Comparison of ENCODE assay signal across 19 mouse cellular contexts in the genomic region with DNA sequence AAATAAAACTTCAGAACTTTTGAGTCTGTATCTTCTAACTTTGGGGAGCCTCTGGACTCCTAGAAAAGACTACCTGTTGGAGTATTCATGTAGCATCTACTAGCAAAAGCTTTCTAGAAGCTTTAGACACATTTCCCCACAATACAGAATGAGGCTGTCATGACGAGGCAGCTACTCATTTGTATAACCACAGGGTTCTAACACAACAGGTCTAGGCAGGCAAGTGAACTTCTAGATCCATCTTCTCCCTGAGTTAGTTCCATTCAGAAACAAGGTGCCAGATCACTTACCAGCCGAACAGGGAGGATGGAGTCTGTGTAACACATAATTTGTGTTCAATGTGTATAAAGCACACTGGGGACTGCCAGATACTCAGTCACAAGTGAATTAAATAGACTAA. TPM values are rescaled to one million over a fixed set of nuclear protein-coding genes. Genes with fewer than 3 reads are reported as not detected.
DNase-seq lines count a peak whose midpoint lies in the region; TF ChIP-seq lines count a peak whose summit lies in the region.
"Had no signal": no experiment of that assay in that cellular context is flagged by ENCODE, and none has a peak within 500 bp of the region (broad histone marks: within the 10 kb centered on the region; RNA-seq: fewer than 3 reads in every experiment).

No protein-coding gene starts in this region.

- dilution Hi-C loops in CH12.LX (cut with MboI; ENCODE audit: extremely low pct_ligation_motif_present, extremely low pct_unique_long_range_greater_than_20kb, low sequenced_read_pairs), result no loop called here

- peaks cover 0 to 14% of the 10 kb centered on the region in 2 experiments for H3K36me3 ChIP-seq in CH12.LX (replicated peaks in 1 of 2; ENCODE audit: control insufficient read depth in 1 of 2, insufficient read depth in 1 of 2, low read length in 1 of 2)
- H3K36me3 ChIP-seq: G1E had no signal

- no peak for TF ChIP-seq CTCF in CH12.LX (conservative IDR thresholded peaks at IDR 0.05 in 1 of 2, IDR thresholded peaks at IDR 0.05 in 1 of 2; ENCODE audit: low read depth in 2 of 2, low read length in 2 of 2)

- DNase-seq in heart, adult 11 months, result peak; percentile 12
- no peak for DNase-seq in heart, postnatal 36 days
- DNase-seq in testis, postnatal 10 days (ENCODE audit: low spot score), result peak; percentile 2
- DNase-seq in testis, postnatal 14 days (ENCODE audit: low spot score), result no peak
- DNase-seq in CH12.LX (ENCODE audit: extremely low read depth), result no peak
- no peak for DNase-seq in frontal cortex, postnatal 36 days (ENCODE audit: low spot score in 2 of 2)
- DNase-seq: adrenal gland, adult 2 months; adrenal gland, adult 8-10 months; adrenal gland, postnatal 10 days; adrenal gland, postnatal 14 days; adrenal gland, postnatal 25 days; adrenal gland, postnatal 36 days; B cell, adult 2 months; cerebellum, adult 11 months; cerebellum, adult 11-12 months; cerebellum, adult 18-20 months; cerebellum, adult 2 months had no signal

- H3K79me2 ChIP-seq in CH12.LX (replicated peaks; ENCODE audit: control insufficient read depth, extremely low read depth, insufficient read depth, poor library complexity, severe bottlenecking), result peaks cover 14% of the 10 kb centered on the region

- no peaks in the 10 kb centered on the region for H3K9me3 ChIP-seq in CH12.LX (replicated peaks; ENCODE audit: low read length)
- H3K9me3 ChIP-seq: G1E had no signal

- no peak for TF ChIP-seq POLR2A in CH12.LX (IDR thresholded peaks at IDR 0.05; ENCODE audit: low read depth, low read length)

- H3K27me3 ChIP-seq in CH12.LX (replicated peaks), result no peaks in the 10 kb centered on the region
- H3K27me3 ChIP-seq: Patski had no signal

- H3K4me1 ChIP-seq in CH12.LX (ENCODE audit: control insufficient read depth in 1 of 2, insufficient read depth in 2 of 2), result peaks cover 25 to 93% of the 10 kb centered on the region in 2 experiments

- peak overlapping the region; percentile 59 for H3K4me2 ChIP-seq in CH12.LX (ENCODE audit: insufficient read depth, low read depth, poor library complexity, severe bottlenecking)

- in situ Hi-C loops in CH12.LX (cut with MboI; ENCODE audit: low pct_ligation_motif_present, low pct_unique_long_range_greater_than_20kb, low sequenced_read_pairs), result loop anchor here (5.0 kb wide), 1 partner anchor 34 kb away; the partner anchor contains the start of gene Cd180

- TF ChIP-seq RAD21 in CH12.LX (IDR thresholded peaks at IDR 0.05; ENCODE audit: low read depth, low read length), result no peak

- H3K4me3 ChIP-seq in CH12.LX (replicated peaks in 1 of 3; ENCODE audit: low read depth in 2 of 3, low read length in 2 of 3, poor library complexity in 1 of 3), result no peak overlapping the region

- H3K9ac ChIP-seq in CH12.LX (ENCODE audit: insufficient read depth, low read depth), result peak overlapping the region; percentile 19; the same call in 1 of the 2 replicates

- peak; percentile 46 for TF ChIP-seq EP300 in CH12.LX (IDR thresholded peaks at IDR 0.05; ENCODE audit: low read length)

- peak overlapping the region; percentile 87 for H3K27ac ChIP-seq in CH12.LX (ENCODE audit: insufficient read depth, low read depth)

- intact Hi-C loops in heart, postnatal 36 days (cut with DNase I), result no loop called here

TF ChIP-seq in CH12.LX, 34 proteins besides CTCF, POLR2A, EP300 and RAD21:
- no peak for TF ChIP-seq MAZ (IDR thresholded peaks at IDR 0.05; ENCODE audit: low read depth, low read length)
- TF ChIP-seq CHD1 (IDR thresholded peaks at IDR 0.05; ENCODE audit: low read depth, low read length), result peak; percentile 71; the same call in 1 of the 2 replicates
- peak; percentile 65 for TF ChIP-seq IRF4 (IDR thresholded peaks at IDR 0.05; ENCODE audit: low read depth, low read length)
- TF ChIP-seq BHLHE40 (IDR thresholded peaks at IDR 0.05; ENCODE audit: low read depth, low read length), result no peak
- 0 out of 2 replicates have a peak, but pooled peaks have one; percentile 25 for TF ChIP-seq MYC (IDR thresholded peaks at IDR 0.05; ENCODE audit: low read depth, low read length)
- TF ChIP-seq SIN3A (IDR thresholded peaks at IDR 0.05; ENCODE audit: low read length), result 0 out of 2 replicates have a peak, but pooled peaks have one; percentile 4
- 0 out of 2 replicates have a peak, but pooled peaks have one; percentile 26 for TF ChIP-seq MAFK (IDR thresholded peaks at IDR 0.05; ENCODE audit: insufficient replicate concordance, low read length)

RNA-seq across cellular contexts. Expression of gene Cd180, which starts 32.5 kb away (rescaled TPM):
- 1 to 10 TPM; 1.1 TPM for total RNA-seq in heart, postnatal 36 days (2021)
- 34.2 and 41.7 TPM in 2 replicates for total RNA-seq in CH12.LX (2012; rRNA removed)
- 40.4 and 43.3 TPM in 2 replicates for total RNA-seq in CH12.LX (2014; rRNA removed)
- 203 and 232 TPM in 2 replicates for polyA plus RNA-seq in CH12.LX (2012; ENCODE audit: insufficient read length, low read depth)
- polyA plus RNA-seq: G1E, Patski had no signal

Comparison
In these comparisons a context has a peak if more than half of its experiments do, and no peak if none do; other contexts are left out.
1. DNase-seq: peak in heart, adult 11 months (single experiment) and testis, postnatal 10 days (single experiment); none in heart, postnatal 36 days (0 of 2), testis, postnatal 14 days (single experiment), CH12.LX (single experiment) and frontal cortex, postnatal 36 days (0 of 2).
2. RNA of gene Cd180, which starts 32.5 kb away (total RNA-seq): 34.2 to 43.3 TPM in CH12.LX; 1.1 TPM in heart, postnatal 36 days; every median in the first group is over 10 times any median in the second.